Mouse (Mus musculus): ENCODE results near the gene Pepd. TPM values are rescaled to one million over a fixed set of nuclear protein-coding genes. Genes with fewer than 3 reads are reported as not detected.

The Pepd gene
- total RNA-seq, 4 experiments from 2014 or later, result 23.3 to 27.0 (median 26.3) TPM

- DNase-seq (ENCODE audit: low spot score), result no peak
Observed at GRCm38 (mm10) chr7:34983702-34984475, 71.7 kb downstream of the Pepd start.

- peak; percentile 32 for DNase-seq (ENCODE audit: low spot score)
Observed at GRCm38 (mm10) chr7:34984526-34985133, 72.5 kb downstream of the Pepd start.

GRCm38 (mm10) chr7:34985216-34985615, 73.0 kb downstream of the Pepd start:
- no peak for DNase-seq (ENCODE audit: low spot score)

- DNase-seq (ENCODE audit: low spot score), result no peak
Observed at GRCm38 (mm10) chr7:34985646-34986045, 73.5 kb downstream of the Pepd start.

- DNase-seq (ENCODE audit: low spot score), result no peak
Observed at GRCm38 (mm10) chr7:34986575-34987150, 74.5 kb downstream of the Pepd start.

GRCm38 (mm10) chr7:34987258-34987657, 75.1 kb downstream of the Pepd start:
- DNase-seq (ENCODE audit: low spot score), result no peak

GRCm38 (mm10) chr7:34988488-34988887, 76.3 kb downstream of the Pepd start:
- DNase-seq (ENCODE audit: low spot score), result no peak

GRCm38 (mm10) chr7:34991731-34992246, 79.6 kb downstream of the Pepd start:
- no peak for DNase-seq (ENCODE audit: low spot score)

- DNase-seq (ENCODE audit: low spot score), result no peak
Observed at GRCm38 (mm10) chr7:34992766-34993165, 80.6 kb downstream of the Pepd start.

GRCm38 (mm10) chr7:34995872-34996662, 83.9 kb downstream of the Pepd start:
- no peak for DNase-seq (ENCODE audit: low spot score)

GRCm38 (mm10) chr7:35000839-35001238, 88.7 kb downstream of the Pepd start:
- DNase-seq (ENCODE audit: low spot score), result peak; percentile 24

GRCm38 (mm10) chr7:35003171-35003737, 91.1 kb downstream of the Pepd start:
- DNase-seq (ENCODE audit: low spot score), result no peak

- no peak for DNase-seq (ENCODE audit: low spot score)
Observed at GRCm38 (mm10) chr7:35006661-35007060, 94.5 kb downstream of the Pepd start.

GRCm38 (mm10) chr7:35013228-35013627, 101.0 kb downstream of the Pepd start:
- DNase-seq (ENCODE audit: low spot score), result no peak

- no peak for DNase-seq (ENCODE audit: low spot score)
Observed at GRCm38 (mm10) chr7:35015252-35015651, 103.1 kb downstream of the Pepd start.

GRCm38 (mm10) chr7:35021365-35021764, 109.2 kb downstream of the Pepd start:
- peak; percentile 31 for DNase-seq (ENCODE audit: low spot score)

- no peak for DNase-seq (ENCODE audit: low spot score)
Observed at GRCm38 (mm10) chr7:35023251-35023650, 111.1 kb downstream of the Pepd start.

GRCm38 (mm10) chr7:35024426-35024825, 112.2 kb downstream of the Pepd start:
- DNase-seq (ENCODE audit: low spot score), result no peak

GRCm38 (mm10) chr7:35025409-35026275, 113.5 kb downstream of the Pepd start:
- DNase-seq (ENCODE audit: low spot score), result peak; percentile 82

- DNase-seq (ENCODE audit: low spot score), result no peak
Observed at GRCm38 (mm10) chr7:35026276-35026630, 114.1 kb downstream of the Pepd start.
